Mouse (Mus musculus) kidney, adult 8-10 months (tissue): ENCODE measurements around the gene Acin1.
"Not testable (repeated sequence)": the region's sequence is repeated elsewhere in the genome, so short reads cannot be mapped to it uniquely, and the experiment has no call there.

Source experiments
- DNase-seq, 2 experiments: peaks; one replicate each; pipeline ENCODE4 v3.0.0; 2022

Gene Acin1

DNA sequence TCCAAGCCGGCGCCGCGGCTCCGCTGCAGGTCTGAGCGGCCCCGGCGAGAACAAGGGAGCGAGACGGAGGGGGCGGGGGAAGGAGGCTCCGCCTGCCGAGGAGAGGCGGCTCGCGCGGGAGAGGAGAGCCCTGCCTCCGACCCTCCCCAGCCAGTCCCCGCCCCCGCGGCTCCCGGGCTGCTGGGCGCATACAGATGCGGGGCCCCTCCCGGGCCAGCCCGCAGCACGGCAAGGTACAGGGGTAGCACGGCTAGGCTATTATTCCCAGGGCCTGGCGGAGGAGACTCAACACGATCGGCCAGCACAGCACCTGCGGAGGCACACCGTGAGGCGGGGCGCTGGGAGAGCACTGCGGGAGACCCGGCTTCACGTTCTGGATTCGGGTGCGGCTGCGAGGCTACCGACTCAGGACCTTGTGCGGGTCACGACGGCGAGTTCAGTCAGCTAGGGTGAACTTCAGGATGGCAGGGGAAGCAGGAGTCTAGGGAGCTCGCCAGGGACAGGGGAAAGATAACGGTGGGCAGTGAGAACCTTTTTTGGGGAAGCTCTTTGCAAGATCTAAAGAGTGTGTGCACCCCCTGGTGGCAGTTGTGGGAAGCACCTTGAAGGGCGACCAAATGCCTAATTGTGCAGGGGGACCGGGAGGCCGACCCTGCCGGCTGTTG is 45.3 kb downstream of the Acin1 start, which contains the start of gene Cdh24:
Cdh24 (minus strand) TSS at position 60 of the 665 bp plus-strand sequence.
- peak; percentile 86 to 88 for DNase-seq

GRCm38 (mm10) chr14:54640946-54641304 is 45.8 kb downstream of the Acin1 start, which contains the start of gene Gm17606:
Gene Gm17606 (plus strand): TSS chr14:54640952.
- DNase-seq = no peak

GRCm38 (mm10) chr14:54640121-54640520 is 46.6 kb downstream of the Acin1 start:
- no peak for DNase-seq

GRCm38 (mm10) chr14:54638210-54638609 is 48.5 kb downstream of the Acin1 start:
- DNase-seq = no peak

- DNase-seq = peak in 1 of 2 experiments; percentile 45
Measured at GRCm38 (mm10) chr14:54636954-54637353, 49.8 kb downstream of the Acin1 start.

DNA sequence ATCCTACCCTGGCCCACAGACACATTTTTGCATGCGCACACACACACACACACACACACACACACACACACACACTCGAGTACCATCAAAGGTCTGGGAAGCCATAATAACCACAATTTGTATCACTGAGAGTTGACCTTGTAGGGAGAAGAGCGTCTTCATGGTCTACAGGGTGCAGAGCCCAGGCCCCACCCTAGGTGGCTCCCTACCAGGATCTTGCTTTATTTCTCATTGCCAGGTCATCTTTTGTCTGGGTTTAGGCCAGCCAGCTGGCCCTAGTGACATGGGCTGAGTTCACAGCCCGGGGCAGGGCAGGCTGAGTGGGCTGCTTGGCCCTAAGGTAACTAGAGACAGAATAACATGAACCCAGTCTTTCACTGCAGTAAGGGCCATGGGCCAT is 52.5 kb downstream of the Acin1 start:
- DNase-seq = no peak

DNA sequence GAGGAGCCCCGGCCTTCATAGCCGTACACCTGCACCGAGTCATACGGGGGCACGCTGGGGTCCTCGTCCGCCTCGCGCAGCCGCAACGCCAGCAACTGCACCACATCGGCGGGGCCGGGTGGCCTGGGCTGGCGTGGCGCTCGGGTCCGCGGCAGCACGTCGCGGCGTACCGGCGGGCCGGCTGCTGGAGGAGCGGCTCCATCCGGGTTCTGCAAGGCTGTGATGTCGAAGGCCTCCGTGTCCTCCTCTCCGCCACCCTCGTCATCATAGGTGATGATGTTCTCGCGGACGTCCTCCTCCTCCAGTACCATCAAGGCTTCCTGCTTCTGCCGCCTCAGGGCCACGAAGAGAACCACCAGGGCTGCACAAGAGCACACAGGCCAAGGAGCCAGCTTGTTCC is 54.5 kb downstream of the Acin1 start:
- no peak for DNase-seq

DNA sequence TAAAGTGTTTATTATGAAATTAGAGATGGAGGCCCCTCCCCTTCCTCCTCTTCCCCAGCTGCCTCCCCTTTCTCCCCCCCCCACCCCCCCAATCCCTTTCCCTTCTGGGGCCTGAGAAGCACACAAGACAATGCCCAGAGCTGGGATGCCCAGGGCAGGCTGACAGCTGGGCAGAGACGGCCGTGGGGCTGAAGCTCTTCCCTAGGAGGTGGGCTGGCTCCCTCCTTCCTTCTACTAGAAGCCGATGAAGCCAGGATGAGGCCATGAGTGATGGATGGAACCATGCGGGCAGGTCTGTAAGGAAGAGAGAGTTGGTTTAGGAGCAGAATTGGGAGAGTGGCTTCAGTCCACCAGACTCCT is 55.5 kb downstream of the Acin1 start:
- no peak for DNase-seq

- no peak for DNase-seq
Measured at GRCm38 (mm10) chr14:54630583-54631239, 56.0 kb downstream of the Acin1 start.

DNA sequence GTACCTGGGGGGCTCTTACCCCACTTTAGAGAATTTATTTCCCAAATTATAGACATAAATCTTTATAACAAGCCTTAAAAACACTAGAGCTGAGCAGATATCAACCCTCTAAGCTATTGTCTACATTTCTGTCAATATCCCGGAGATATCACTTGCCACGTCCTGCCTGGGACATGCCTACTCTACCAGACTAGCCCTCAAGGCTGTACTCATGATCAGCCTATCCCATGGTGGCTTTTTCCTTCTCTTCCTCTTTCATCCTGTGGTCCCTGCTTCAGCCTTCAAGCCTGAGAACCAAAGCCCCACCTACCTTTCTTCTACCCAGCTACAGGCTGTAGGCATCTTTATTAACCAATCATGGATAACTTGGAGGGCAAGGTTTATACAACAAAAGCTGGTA is 56.9 kb downstream of the Acin1 start:
- DNase-seq = no peak

DNA sequence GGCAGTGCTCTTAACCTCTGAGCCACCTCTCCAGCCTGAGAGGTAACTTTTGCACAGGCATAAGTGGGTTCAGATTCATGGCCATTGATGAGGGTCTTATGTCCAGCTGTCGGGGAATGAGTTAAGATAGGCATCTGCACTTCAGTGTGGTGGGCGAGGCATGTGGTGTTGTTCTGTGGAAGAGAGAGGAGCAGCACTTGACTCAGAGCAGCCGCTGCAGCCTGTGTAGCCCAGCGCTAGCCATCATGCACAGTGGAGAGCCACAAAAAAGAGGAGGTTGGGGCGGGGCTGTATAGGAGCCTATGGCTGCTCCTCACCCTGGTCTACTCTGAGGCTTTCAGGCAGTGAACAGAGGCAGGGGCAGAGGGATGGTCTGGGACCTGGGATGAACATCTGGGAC is 58.6 kb downstream of the Acin1 start:
- no peak for DNase-seq

- no peak for DNase-seq
Measured at GRCm38 (mm10) chr14:54624976-54625375, 61.8 kb downstream of the Acin1 start.

GRCm38 (mm10) chr14:54623334-54623733 is 63.4 kb downstream of the Acin1 start:
- DNase-seq = no peak

GRCm38 (mm10) chr14:54621133-54621532 is 65.6 kb downstream of the Acin1 start, which contains the start of gene Psmb11:
Gene Psmb11 (plus strand): TSS chr14:54621433.
- no peak for DNase-seq

DNA sequence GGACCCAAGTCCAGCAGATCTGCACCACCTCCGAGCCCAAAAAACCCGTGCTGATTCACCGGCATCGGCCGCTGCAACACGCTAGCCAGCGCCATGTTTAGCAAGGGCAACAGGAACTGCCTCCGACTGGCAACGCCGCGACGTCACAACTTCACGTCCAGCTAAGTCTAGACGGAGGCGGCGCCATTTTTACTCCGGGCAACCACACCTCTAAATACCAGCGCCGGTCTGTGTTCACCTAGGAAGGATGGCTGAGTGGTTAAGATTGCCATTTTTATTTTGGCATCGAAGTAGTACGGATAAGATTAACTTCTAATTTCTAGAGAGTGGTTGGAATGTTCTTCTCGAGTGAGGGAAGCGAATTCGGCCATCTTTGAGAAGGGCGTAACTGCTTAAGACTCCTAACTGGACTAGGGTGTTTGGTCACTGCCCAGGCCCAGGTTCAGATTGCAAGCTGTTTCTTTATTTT is 68.8 kb downstream of the Acin1 start, which contains the start of gene Psmb5:
Psmb5 (minus strand) TSS at position 126 of the 469 bp plus-strand sequence.
- peak; percentile 87 to 90 for DNase-seq

- DNase-seq = no peak
Measured at GRCm38 (mm10) chr14:54617152-54617896, 69.4 kb downstream of the Acin1 start.

DNA sequence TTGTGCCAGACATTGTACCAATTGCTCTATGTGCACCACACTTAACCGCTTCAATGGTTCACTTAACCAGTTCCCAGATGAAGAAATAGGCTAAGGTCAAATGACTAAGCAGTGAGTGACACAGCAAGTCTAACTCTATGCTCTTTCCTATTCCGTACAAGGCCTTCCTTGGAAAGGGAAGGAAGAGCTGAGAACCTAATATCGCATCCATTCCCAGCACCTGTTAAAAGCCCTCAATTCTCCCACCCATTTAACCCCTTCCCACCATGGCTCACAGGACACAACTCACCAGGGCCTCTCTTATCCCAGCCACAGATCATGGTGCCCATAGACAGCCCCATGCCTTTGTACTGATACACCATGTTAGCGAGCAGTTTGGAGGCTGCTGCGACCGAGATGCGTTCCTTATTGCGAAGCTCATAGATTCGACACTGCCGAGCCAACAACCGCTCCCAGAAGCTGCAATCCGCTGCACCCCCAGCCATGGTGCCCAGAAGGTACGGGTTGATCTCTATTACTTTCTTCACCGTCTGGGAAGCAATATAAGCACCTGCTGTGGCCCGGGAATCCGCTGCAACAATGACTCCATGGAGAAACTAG is 70.4 kb downstream of the Acin1 start:
- no peak for DNase-seq

DNA sequence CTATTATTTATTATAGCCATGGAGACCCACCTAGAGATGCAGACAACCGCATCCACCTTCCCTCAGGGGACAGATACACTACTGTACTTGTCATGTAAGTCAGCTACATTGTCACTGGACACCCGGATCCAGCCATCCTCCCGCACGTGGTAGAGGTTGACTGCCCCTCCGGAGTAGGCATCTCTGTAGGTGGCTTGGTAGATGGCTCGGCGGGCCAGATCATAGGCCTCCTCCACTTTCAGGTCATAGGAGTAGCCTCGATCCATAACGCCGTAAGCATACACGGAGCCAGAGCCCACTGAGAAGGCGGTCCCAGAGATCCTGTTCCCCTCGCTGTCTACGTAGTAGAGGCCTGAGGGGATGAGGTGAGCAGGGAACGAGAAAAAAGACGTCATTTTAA is 72.6 kb downstream of the Acin1 start:
- DNase-seq = not testable (repeated sequence)

GRCm38 (mm10) chr14:54610648-54611047 is 76.1 kb downstream of the Acin1 start:
- no peak for DNase-seq

DNA sequence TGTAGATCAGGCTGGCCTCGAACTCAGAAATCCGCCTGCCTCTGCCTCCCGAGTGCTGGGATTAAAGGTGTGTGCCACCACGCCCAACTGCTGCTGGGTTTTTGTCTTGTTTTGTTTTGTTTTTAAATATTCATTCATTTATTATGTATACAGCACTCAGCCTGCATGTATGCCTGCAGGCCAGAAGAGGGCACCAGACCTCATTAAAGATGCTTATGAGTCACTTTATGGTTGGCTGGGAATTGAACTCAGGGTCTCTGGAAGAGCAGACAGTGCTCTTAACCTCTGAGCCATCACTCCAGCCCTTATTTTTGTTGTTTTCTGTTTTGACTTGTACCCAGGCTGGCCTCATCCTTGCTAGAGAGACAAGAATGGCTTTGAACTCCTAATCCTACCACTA is 76.8 kb downstream of the Acin1 start:
- DNase-seq = no peak

- no peak for DNase-seq
Measured at GRCm38 (mm10) chr14:54609245-54609644, 77.5 kb downstream of the Acin1 start.

GRCm38 (mm10) chr14:54607226-54607625 is 79.5 kb downstream of the Acin1 start:
- DNase-seq = no peak

- DNase-seq = peak; percentile 67 to 71
Measured at GRCm38 (mm10) chr14:54605752-54606321, 80.9 kb downstream of the Acin1 start, which contains the start of gene 4931414P19Rik. Gene 4931414P19Rik (minus strand): TSS chr14:54605993.
